35 mouse cellular contexts compared by ENCODE assay signal in the genomic region with DNA sequence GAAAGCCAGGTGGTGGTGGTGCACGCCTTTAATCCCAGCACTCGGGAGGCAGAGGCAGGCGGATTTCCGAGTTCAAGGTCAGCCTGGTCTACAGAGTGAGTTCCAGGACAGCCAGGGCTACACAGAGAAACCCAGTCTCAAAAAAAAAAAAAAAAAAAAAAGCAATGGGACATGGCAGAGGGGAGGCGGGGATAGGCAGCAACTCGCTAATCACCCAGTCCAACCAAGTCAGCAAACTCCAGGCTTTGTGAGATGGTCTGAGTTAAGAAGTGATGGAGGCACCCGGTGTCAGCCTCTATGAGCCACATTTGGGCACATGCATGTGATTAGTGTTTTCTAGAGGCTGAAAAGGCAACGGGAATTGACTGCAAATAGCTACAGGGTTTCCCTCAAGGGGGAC. TPM values are rescaled to one million over a fixed set of nuclear protein-coding genes. Genes with fewer than 3 reads are reported as not detected.
"Had no signal": no experiment of that assay in that cellular context is flagged by ENCODE, and none has a peak within 500 bp of the region (broad histone marks: within the 10 kb centered on the region; RNA-seq: fewer than 3 reads in every experiment).

No protein-coding gene starts in this region.

RNA-seq across cellular contexts. Expression of a gene that starts 56.3 kb away (rescaled TPM):
- total RNA-seq: heart, postnatal 10 days; heart, postnatal 14 days; heart, postnatal 25 days; heart, postnatal 36 days; heart, postnatal 4 days; hematopoietic stem cell, adult 5-6 weeks; layer of hippocampus, adult 18-20 months; layer of hippocampus, adult 2 months; layer of hippocampus, adult 8-10 months; layer of hippocampus, postnatal 10 days; layer of hippocampus, postnatal 14 days; layer of hippocampus, postnatal 25 days; layer of hippocampus, postnatal 36 days had no signal
- polyA plus RNA-seq: heart, embryonic 11.5 days; heart, embryonic 12.5 days; heart, embryonic 13.5 days; heart, embryonic 14.5 days; heart, embryonic 15.5 days; heart, embryonic 16.5 days; heart, postnatal 0 days; hindbrain, embryonic 10.5 days; hindbrain, embryonic 11.5 days; hindbrain, embryonic 12.5 days; hindbrain, embryonic 14.5 days; inflammation-experienced regulatory T-cells, adult 6 months; intestine, embryonic 14.5 days; intestine, embryonic 15.5 days; intestine, embryonic 16.5 days; intestine, postnatal 0 days; kidney, adult 2 months; kidney, embryonic 14.5 days; kidney, embryonic 15.5 days; kidney, embryonic 16.5 days; kidney, postnatal 0 days; large intestine, adult 2 months had no signal
